Mouse (Mus musculus): ENCODE data around the gene Rab4b. TPM values are rescaled to one million over a fixed set of nuclear protein-coding genes. Genes with fewer than 3 reads are reported as not detected.
A peak's percentile ranks its signal among the peaks of the same experiment; 100 is the strongest.

The Rab4b gene
- total RNA-seq (2022): 100 to 1,000 TPM in 2 of 4 experiments, 10 to 100 TPM in 2; 91.9 to 112 (median 102) TPM

- peak; percentile 100 for DNase-seq (ENCODE audit: low spot score in 2 of 2)
These were observed at the start of gene Rab4b for GRCm38 (mm10) chr7:27178324-27179216. Gene Rab4b, minus strand, starts transcription at chr7:27178896.

- peak; percentile 87 to 88 for DNase-seq (ENCODE audit: low spot score in 2 of 2)
These were observed 49.7 kb upstream of the Rab4b start, which contains the start of gene Itpkc for GRCm38 (mm10) chr7:27228281-27228821. Gene Itpkc, minus strand, starts transcription at chr7:27228661.

- no peak for DNase-seq (ENCODE audit: low spot score in 2 of 2)
These were observed 49.0 kb upstream of the Rab4b start for GRCm38 (mm10) chr7:27227676-27228075.

- DNase-seq (ENCODE audit: low spot score in 2 of 2): no peak
These were observed 48.6 kb upstream of the Rab4b start for GRCm38 (mm10) chr7:27227276-27227675.

GRCm38 (mm10) chr7:27224877-27225575, 46.3 kb upstream of the Rab4b start:
- no peak for DNase-seq (ENCODE audit: low spot score in 2 of 2)

GRCm38 (mm10) chr7:27222538-27222937, 43.8 kb upstream of the Rab4b start:
- DNase-seq (ENCODE audit: low spot score in 2 of 2): no peak

GRCm38 (mm10) chr7:27221939-27222338, 43.2 kb upstream of the Rab4b start:
- no peak for DNase-seq (ENCODE audit: low spot score in 2 of 2)

GRCm38 (mm10) chr7:27219937-27220336, 41.2 kb upstream of the Rab4b start:
- no peak for DNase-seq (ENCODE audit: low spot score in 2 of 2)

GRCm38 (mm10) chr7:27218586-27218985, 39.9 kb upstream of the Rab4b start:
- DNase-seq (ENCODE audit: low spot score in 2 of 2): no peak

GRCm38 (mm10) chr7:27212626-27213025, 33.9 kb upstream of the Rab4b start:
- no peak for DNase-seq (ENCODE audit: low spot score in 2 of 2)

GRCm38 (mm10) chr7:27203730-27204449, 25.2 kb upstream of the Rab4b start:
- no peak for DNase-seq (ENCODE audit: low spot score in 2 of 2)

GRCm38 (mm10) chr7:27198779-27199178, 20.1 kb upstream of the Rab4b start:
- DNase-seq (ENCODE audit: low spot score in 2 of 2): no peak

GRCm38 (mm10) chr7:27198355-27198754, 19.7 kb upstream of the Rab4b start:
- no peak for DNase-seq (ENCODE audit: low spot score in 2 of 2)

- DNase-seq (ENCODE audit: low spot score in 2 of 2): no peak
These were observed 18.9 kb upstream of the Rab4b start for GRCm38 (mm10) chr7:27197634-27198033.

- no peak for DNase-seq (ENCODE audit: low spot score in 2 of 2)
These were observed 18.4 kb upstream of the Rab4b start for GRCm38 (mm10) chr7:27197136-27197535.

- peak; percentile 99 to 100 for DNase-seq (ENCODE audit: low spot score in 2 of 2)
These were observed 17.2 kb upstream of the Rab4b start, which contains the start of the genes BC024978 and Snrpa for GRCm38 (mm10) chr7:27195681-27196611. Gene BC024978, plus strand, starts transcription at chr7:27195781. Gene Snrpa, minus strand, starts transcription at chr7:27196271.

- DNase-seq (ENCODE audit: low spot score in 2 of 2): no peak
These were observed 15.0 kb upstream of the Rab4b start for GRCm38 (mm10) chr7:27193731-27194130.

GRCm38 (mm10) chr7:27192434-27192833, 13.7 kb upstream of the Rab4b start:
- DNase-seq (ENCODE audit: low spot score in 2 of 2): no peak

- no peak for DNase-seq (ENCODE audit: low spot score in 2 of 2)
These were observed 10.7 kb upstream of the Rab4b start for GRCm38 (mm10) chr7:27189271-27189931.

- DNase-seq (ENCODE audit: low spot score in 2 of 2): no peak
These were observed 7.3 kb upstream of the Rab4b start for GRCm38 (mm10) chr7:27185986-27186385.
